ENCODE assay signal across 27 mouse cellular contexts in genomic region chr1:193181104-193181503, GRCm38 (mm10). TPM values are rescaled to one million over a fixed set of nuclear protein-coding genes. Genes with fewer than 3 reads are reported as not detected.
DNase-seq lines count a peak whose midpoint lies in the region; ATAC-seq and TF ChIP-seq lines count a peak whose summit lies in the region.
"Had no signal": no experiment of that assay in that cellular context is flagged by ENCODE, and none has a peak within 500 bp of the region (broad histone marks: within the 10 kb centered on the region; RNA-seq: fewer than 3 reads in every experiment).

No protein-coding gene starts in this region.

- no peaks in the 10 kb centered on the region for H3K27me3 ChIP-seq in spleen, adult 2 months (ENCODE audit: control insufficient read depth, insufficient read depth, low read length)
- no peaks in the 10 kb centered on the region for H3K27me3 ChIP-seq in intestine, embryonic 15.5 days (replicated peaks)
- no peaks in the 10 kb centered on the region for H3K27me3 ChIP-seq in splenic B cell, adult 2 months (ENCODE audit: control insufficient read depth, insufficient read depth, low read length, poor library complexity, severe bottlenecking)
- no peaks in the 10 kb centered on the region for H3K27me3 ChIP-seq in hindbrain, embryonic 16.5 days (replicated peaks; ENCODE audit: control insufficient read depth, insufficient read depth, low read length)
- H3K27me3 ChIP-seq: heart, embryonic 12.5 days; limb, embryonic 13.5 days; liver, embryonic 12.5 days; neural tube, embryonic 15.5 days had no signal

- no peak overlapping the region for H3K4me3 ChIP-seq in spleen, adult 2 months (ENCODE audit: extremely low read depth, insufficient read depth, insufficient read length)
- H3K4me3 ChIP-seq in intestine, embryonic 15.5 days (replicated peaks) = no peak overlapping the region
- H3K4me3 ChIP-seq in hindbrain, embryonic 16.5 days (ENCODE audit: low read length) = no peak overlapping the region
- H3K4me3 ChIP-seq: heart, embryonic 12.5 days; hindbrain, embryonic 10.5 days; limb, embryonic 13.5 days; liver, embryonic 12.5 days; midbrain, embryonic 10.5 days; myocyte; neural tube, embryonic 15.5 days had no signal

- no peak for TF ChIP-seq CTCF in spleen, adult 2 months (IDR thresholded peaks at IDR 0.05; ENCODE audit: extremely low read depth, insufficient read depth, insufficient read length, insufficient replicate concordance)

- peak; percentile 82 for ATAC-seq in CD4-positive, CD25-positive, alpha-beta regulatory T cell, adult 4 months
- peak; percentile 61 for ATAC-seq in intestine, embryonic 15.5 days
- no peak for ATAC-seq in hindbrain, embryonic 16.5 days
- ATAC-seq: forebrain, embryonic 14.5 days; hindbrain, postnatal 0 days; liver, embryonic 12.5 days; midbrain, embryonic 16.5 days had no signal

- peak overlapping the region; percentile 80 for H3K27ac ChIP-seq in spleen, adult 2 months (ENCODE audit: insufficient read depth, low read length)
- peak overlapping the region; percentile 11; the same call in 1 of the 2 replicates for H3K27ac ChIP-seq in intestine, embryonic 15.5 days
- H3K27ac ChIP-seq in hindbrain, embryonic 16.5 days (ENCODE audit: low read depth, low read length) = no peak overlapping the region
- H3K27ac ChIP-seq: hindbrain, embryonic 10.5 days; hindbrain, postnatal 0 days; limb, embryonic 13.5 days; liver, embryonic 12.5 days; midbrain, embryonic 10.5 days; neural tube, embryonic 15.5 days had no signal

- DNase-seq in spleen, adult 2 months (ENCODE audit: low read depth in 1 of 2, low spot score in 2 of 2) = peak; percentile 31 to 34
- no peak for DNase-seq in spleen, postnatal 14 days (ENCODE audit: low spot score in 2 of 2)
- peak; percentile 65 for DNase-seq in splenic B cell, adult 2 months (ENCODE audit: low read depth, low spot score)
- DNase-seq in kidney, adult 18-20 months = no peak
- no peak for DNase-seq in kidney, postnatal 36 days
- DNase-seq: adrenal gland, postnatal 25 days; cerebellum, adult 8-10 months; cerebellum, postnatal 36 days; heart, adult 11 months; heart, postnatal 10 days; kidney, postnatal 25 days; lung, adult 18-20 months; lung, postnatal 10 days; right cerebral cortex, postnatal 14 days had no signal

- no peak overlapping the region for H3K4me2 ChIP-seq in intestine, embryonic 15.5 days (replicated peaks)
- no peak overlapping the region for H3K4me2 ChIP-seq in hindbrain, embryonic 16.5 days (ENCODE audit: low read length)
- H3K4me2 ChIP-seq: heart, embryonic 12.5 days; limb, embryonic 13.5 days; liver, embryonic 12.5 days; neural tube, embryonic 15.5 days had no signal

- H3K4me1 ChIP-seq in spleen, adult 2 months (ENCODE audit: control insufficient read depth, insufficient read depth, insufficient read length) = peaks cover 13% of the 10 kb centered on the region
- no peaks in the 10 kb centered on the region for H3K4me1 ChIP-seq in intestine, embryonic 15.5 days (replicated peaks)
- H3K4me1 ChIP-seq in hindbrain, embryonic 16.5 days (ENCODE audit: control insufficient read depth, insufficient read depth, low read depth, low read length) = no peaks in the 10 kb centered on the region
- H3K4me1 ChIP-seq: liver, embryonic 12.5 days; midbrain, embryonic 10.5 days had no signal

- TF ChIP-seq POLR2A in spleen, adult 2 months (IDR thresholded peaks at IDR 0.05; ENCODE audit: low read depth, low read length) = no peak

- H3K36me3 ChIP-seq in spleen, adult 2 months (ENCODE audit: control insufficient read depth, insufficient read depth, low read length) = peaks cover 38% of the 10 kb centered on the region
- H3K36me3 ChIP-seq in intestine, embryonic 15.5 days = no peaks in the 10 kb centered on the region
- peaks cover 35% of the 10 kb centered on the region for H3K36me3 ChIP-seq in splenic B cell, adult 2 months (ENCODE audit: control insufficient read depth, insufficient read depth, low read length, poor library complexity, severe bottlenecking)
- no peaks in the 10 kb centered on the region for H3K36me3 ChIP-seq in hindbrain, embryonic 16.5 days (ENCODE audit: control insufficient read depth, insufficient read depth, low read length)
- H3K36me3 ChIP-seq: heart, embryonic 12.5 days; hindbrain, embryonic 10.5 days; limb, embryonic 13.5 days; liver, embryonic 12.5 days; midbrain, embryonic 10.5 days; neural tube, embryonic 15.5 days had no signal

- 20% methylated on average over 3 of the region's 3 CpGs for WGBS in spleen, adult 2 months
- WGBS in intestine, embryonic 15.5 days = 68% methylated on average over 3 of the region's 3 CpGs
- WGBS in hindbrain, embryonic 16.5 days = 84% methylated on average over 3 of the region's 3 CpGs

- no peaks in the 10 kb centered on the region for H3K9me3 ChIP-seq in intestine, embryonic 15.5 days
- H3K9me3 ChIP-seq in hindbrain, embryonic 16.5 days (ENCODE audit: control insufficient read depth, low read length) = no peaks in the 10 kb centered on the region
- H3K9me3 ChIP-seq: heart, embryonic 12.5 days; hindbrain, embryonic 10.5 days; limb, embryonic 13.5 days; liver, embryonic 12.5 days; midbrain, embryonic 10.5 days; neural tube, embryonic 15.5 days had no signal

- H3K9ac ChIP-seq in intestine, embryonic 15.5 days = no peak overlapping the region
- H3K9ac ChIP-seq in hindbrain, embryonic 16.5 days (ENCODE audit: low read depth, low read length) = no peak overlapping the region
- H3K9ac ChIP-seq: heart, embryonic 12.5 days; limb, embryonic 13.5 days; liver, embryonic 12.5 days; neural tube, embryonic 15.5 days had no signal

RNA-seq across cellular contexts. Expression of gene A130010J15Rik, which starts 13.3 kb away (rescaled TPM):
- polyA plus RNA-seq in spleen, adult 2 months (2012; rRNA removed) = 1.8 TPM in 2 replicates
- polyA plus RNA-seq in CD4-positive, CD25-positive, alpha-beta regulatory T cell, adult 4 months (2017; shearing (Covaris generic)) = 10 to 100 TPM; 15.7 to 16.1 TPM
- polyA plus RNA-seq in intestine, embryonic 15.5 days (2015; fragmentation: Nextera tagmentation; extraction: Ambion mirVana) = 14.1 and 14.3 TPM in 2 replicates
- polyA plus RNA-seq in hindbrain, embryonic 16.5 days (2015; fragmentation: Nextera tagmentation; extraction: Ambion mirVana) = 10.0 and 11.2 TPM in 2 replicates

RNA-seq across cellular contexts. Expression of gene Traf3ip3, which starts 20.4 kb away (rescaled TPM):
- 62.7 and 62.8 TPM in 2 replicates for polyA plus RNA-seq in spleen, adult 2 months (2012; rRNA removed)
- 100 to 1,000 TPM; 367 to 455 TPM for polyA plus RNA-seq in CD4-positive, CD25-positive, alpha-beta regulatory T cell, adult 4 months (2017; shearing (Covaris generic))
- 3.8 and 4.1 TPM in 2 replicates for polyA plus RNA-seq in intestine, embryonic 15.5 days (2015; fragmentation: Nextera tagmentation; extraction: Ambion mirVana)
- polyA plus RNA-seq in hindbrain, embryonic 16.5 days (2015; fragmentation: Nextera tagmentation; extraction: Ambion mirVana) = 1.9 and 4.0 TPM in 2 replicates

RNA-seq across cellular contexts. Expression of gene Lamb3, which starts 26.4 kb away (rescaled TPM):
- 3.4 and 4.6 TPM in 2 replicates for polyA plus RNA-seq in spleen, adult 2 months (2012; rRNA removed)
- polyA plus RNA-seq in CD4-positive, CD25-positive, alpha-beta regulatory T cell, adult 4 months (2017; shearing (Covaris generic)) = 10 to 100 TPM; 22.2 to 30.4 TPM
- polyA plus RNA-seq in intestine, embryonic 15.5 days (2015; fragmentation: Nextera tagmentation; extraction: Ambion mirVana) = 3.9 and 4.4 TPM in 2 replicates
- 0.29 and 0.56 TPM in 2 replicates for polyA plus RNA-seq in hindbrain, embryonic 16.5 days (2015; fragmentation: Nextera tagmentation; extraction: Ambion mirVana)

RNA-seq across cellular contexts. Expression of gene Irf6, which starts 28.2 kb away (rescaled TPM):
- polyA plus RNA-seq in spleen, adult 2 months (2012; rRNA removed) = 1.5 and 2.4 TPM in 2 replicates
- 1 to 10 TPM; 7.3 to 9.3 TPM for polyA plus RNA-seq in CD4-positive, CD25-positive, alpha-beta regulatory T cell, adult 4 months (2017; shearing (Covaris generic))
- polyA plus RNA-seq in intestine, embryonic 15.5 days (2015; fragmentation: Nextera tagmentation; extraction: Ambion mirVana) = 77.3 and 81.9 TPM in 2 replicates
- 0.58 and 0.80 TPM in 2 replicates for polyA plus RNA-seq in hindbrain, embryonic 16.5 days (2015; fragmentation: Nextera tagmentation; extraction: Ambion mirVana)

RNA-seq across cellular contexts. Expression of gene Diexf, which starts 51.0 kb away (rescaled TPM):
- 17.1 and 17.3 TPM in 2 replicates for polyA plus RNA-seq in spleen, adult 2 months (2012; rRNA removed)
- polyA plus RNA-seq in CD4-positive, CD25-positive, alpha-beta regulatory T cell, adult 4 months (2017; shearing (Covaris generic)) = 1 to 10 TPM; 9.5 to 10.0 TPM
- polyA plus RNA-seq in intestine, embryonic 15.5 days (2015; fragmentation: Nextera tagmentation; extraction: Ambion mirVana) = 7.5 and 9.7 TPM in 2 replicates
- 6.9 and 7.4 TPM in 2 replicates for polyA plus RNA-seq in hindbrain, embryonic 16.5 days (2015; fragmentation: Nextera tagmentation; extraction: Ambion mirVana)

Comparison
In these comparisons a context has a peak if more than half of its experiments do, and no peak if none do; other contexts are left out.
1. DNase-seq: peak in spleen, adult 2 months (2 of 2) and splenic B cell, adult 2 months (single experiment); none in spleen, postnatal 14 days (0 of 2), kidney, adult 18-20 months (single experiment) and kidney, postnatal 36 days (0 of 2).
2. RNA of gene Traf3ip3, which starts 20.4 kb away (polyA plus RNA-seq): 367 to 455 TPM in CD4-positive, CD25-positive, alpha-beta regulatory T cell, adult 4 months and 62.7 to 62.8 TPM in spleen, adult 2 months; 3.8 to 4.1 TPM in intestine, embryonic 15.5 days and 1.9 to 4.0 TPM in hindbrain, embryonic 16.5 days; every median in the first group is over 10 times any median in the second.